Comparison of ENCODE assay signal across 8 mouse cellular contexts in the genomic region with DNA sequence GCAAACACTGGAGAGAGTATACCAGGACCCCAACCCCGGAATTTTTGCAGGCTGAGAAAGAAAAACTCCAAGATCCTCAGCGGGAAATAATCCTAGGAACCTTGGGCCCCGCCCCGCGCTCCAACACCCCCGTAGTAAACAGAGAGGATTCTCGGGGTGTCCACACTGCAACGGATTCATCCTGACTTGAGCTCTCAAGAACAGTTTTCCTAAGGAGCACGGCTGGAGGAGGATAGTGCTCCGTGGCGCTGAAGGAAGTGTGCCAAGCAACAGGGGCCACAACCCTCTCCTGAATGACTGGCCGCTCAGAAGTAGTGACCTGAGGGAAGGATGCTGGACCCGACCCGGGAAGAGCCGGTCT. TPM values are rescaled to one million over a fixed set of nuclear protein-coding genes. Genes with fewer than 3 reads are reported as not detected.
DNase-seq lines count a peak whose midpoint lies in the region; ATAC-seq and TF ChIP-seq lines count a peak whose summit lies in the region.

No protein-coding gene starts in this region.

- no peaks in the 10 kb centered on the region for H3K9me3 ChIP-seq in embryonic facial prominence, embryonic 10.5 days
- H3K9me3 ChIP-seq in hindbrain, embryonic 11.5 days (ENCODE audit: control insufficient read depth, low read length) = no peaks in the 10 kb centered on the region
- no peaks in the 10 kb centered on the region for H3K9me3 ChIP-seq in midbrain, embryonic 12.5 days

- H3K4me1 ChIP-seq in liver, adult 2 months (ENCODE audit: control insufficient read depth, insufficient read depth, low read length) = peaks cover 2% of the 10 kb centered on the region; the same call in 1 of the 2 replicates
- peaks cover 7% of the 10 kb centered on the region for H3K4me1 ChIP-seq in embryonic facial prominence, embryonic 10.5 days
- no peaks in the 10 kb centered on the region for H3K4me1 ChIP-seq in hindbrain, embryonic 11.5 days (replicated peaks; ENCODE audit: control insufficient read depth, insufficient read depth, low read length)
- peaks cover 9% of the 10 kb centered on the region for H3K4me1 ChIP-seq in midbrain, embryonic 12.5 days

- peak overlapping the region; percentile 77 for H3K4me3 ChIP-seq in liver, adult 2 months (ENCODE audit: insufficient read depth, low read depth, low read length)
- peak overlapping the region; percentile 83 for H3K4me3 ChIP-seq in embryonic facial prominence, embryonic 10.5 days
- peak overlapping the region; percentile 67 for H3K4me3 ChIP-seq in hindbrain, embryonic 11.5 days (ENCODE audit: low read depth, low read length)
- H3K4me3 ChIP-seq in midbrain, embryonic 12.5 days = peak overlapping the region; percentile 82

- no peak for DNase-seq in liver, adult 2 months (ENCODE audit: extremely low read depth, low read depth, low spot score)
- DNase-seq in liver = no peak
- DNase-seq in embryonic facial prominence, embryonic 10.5 days (ENCODE audit: low spot score) = no peak
- DNase-seq in hindbrain, embryonic 11.5 days (ENCODE audit: low spot score) = no peak
- no peak for DNase-seq in thymus, postnatal 25 days
- no peak for DNase-seq in urinary bladder, adult 2 months (ENCODE audit: low spot score)

- no peaks in the 10 kb centered on the region for H3K79me2 ChIP-seq in liver, adult 2 months (ENCODE audit: control insufficient read depth, insufficient read depth, low read length)

- TF ChIP-seq CTCF in liver, adult 2 months (IDR thresholded peaks at IDR 0.05; ENCODE audit: low read depth, low read length) = no peak

- peak overlapping the region; percentile 58 for H3K4me2 ChIP-seq in hindbrain, embryonic 11.5 days (replicated peaks; ENCODE audit: low read depth, low read length)
- H3K4me2 ChIP-seq in midbrain, embryonic 12.5 days (replicated peaks) = peak overlapping the region; percentile 76

- no peak for TF ChIP-seq POLR2A in liver, adult 2 months (IDR thresholded peaks at IDR 0.05; ENCODE audit: extremely low read depth, insufficient read depth, low read length)

- under 1% methylated on average over 15 of the region's 15 CpGs for WGBS in liver, adult 2 months
- WGBS in embryonic facial prominence, embryonic 10.5 days = under 1% methylated on average over 15 of the region's 15 CpGs
- 0% methylated on average over 15 of the region's 15 CpGs for WGBS in hindbrain, embryonic 11.5 days
- WGBS in midbrain, embryonic 12.5 days = under 1% methylated on average over 13 of the region's 15 CpGs

- H3K9ac ChIP-seq in liver, adult 2 months (ENCODE audit: low read depth, low read length) = peak overlapping the region; percentile 69
- H3K9ac ChIP-seq in hindbrain, embryonic 11.5 days (ENCODE audit: low read depth, low read length) = peak overlapping the region; percentile 76
- peak overlapping the region; percentile 86 for H3K9ac ChIP-seq in midbrain, embryonic 12.5 days (replicated peaks)

- H3K27me3 ChIP-seq in liver, adult 2 months (ENCODE audit: control insufficient read depth, insufficient read depth, low read length) = no peaks in the 10 kb centered on the region
- H3K27me3 ChIP-seq in embryonic facial prominence, embryonic 10.5 days (replicated peaks; ENCODE audit: low read depth, poor library complexity, severe bottlenecking) = no peaks in the 10 kb centered on the region
- no peaks in the 10 kb centered on the region for H3K27me3 ChIP-seq in hindbrain, embryonic 11.5 days (ENCODE audit: control insufficient read depth, insufficient read depth, low read length)
- H3K27me3 ChIP-seq in midbrain, embryonic 12.5 days = no peaks in the 10 kb centered on the region

- 0 out of 2 replicates have a peak, but pooled peaks have one; percentile 0 for ATAC-seq in hindbrain, embryonic 11.5 days (ENCODE audit: low FRiP score)
- ATAC-seq in midbrain, embryonic 12.5 days (ENCODE audit: low FRiP score, low read depth) = no peak
- ATAC-seq in activated CD4-positive, CD25-positive, alpha-beta regulatory T cell, adult 4 months = no peak

- H3K36me3 ChIP-seq in liver, adult 2 months (ENCODE audit: control insufficient read depth, insufficient read depth, low read length) = no peaks in the 10 kb centered on the region
- peaks cover 22% of the 10 kb centered on the region for H3K36me3 ChIP-seq in embryonic facial prominence, embryonic 10.5 days (replicated peaks)
- H3K36me3 ChIP-seq in hindbrain, embryonic 11.5 days (ENCODE audit: control insufficient read depth, insufficient read depth, low read length) = no peaks in the 10 kb centered on the region
- peaks cover 12% of the 10 kb centered on the region; the same call in 1 of the 2 replicates for H3K36me3 ChIP-seq in midbrain, embryonic 12.5 days

- no peak overlapping the region for H3K27ac ChIP-seq in liver, adult 2 months (replicated peaks; ENCODE audit: insufficient read depth, low read depth, low read length)
- H3K27ac ChIP-seq in embryonic facial prominence, embryonic 10.5 days (replicated peaks) = peak overlapping the region; percentile 92
- peak overlapping the region; percentile 93 for H3K27ac ChIP-seq in hindbrain, embryonic 11.5 days (ENCODE audit: low read depth, low read length)
- peak overlapping the region; percentile 94 for H3K27ac ChIP-seq in midbrain, embryonic 12.5 days (replicated peaks)

RNA-seq across cellular contexts. Expression of a gene that starts 0.5 kb away (rescaled TPM):
- total RNA-seq in liver, adult 2 months (2014; rRNA removed) = 5.0 and 5.5 TPM in 2 replicates
- 0.63 and 0.69 TPM in 2 replicates for polyA plus RNA-seq in liver, adult 2 months (2012; rRNA removed)
- 17.8 and 17.9 TPM in 2 replicates for polyA plus RNA-seq in embryonic facial prominence, embryonic 10.5 days (2016; fragmentation: Nextera tagmentation; extraction: Ambion mirVana)
- 22.9 and 25.8 TPM in 2 replicates for polyA plus RNA-seq in hindbrain, embryonic 11.5 days (2014; fragmentation: Nextera tagmentation; extraction: Ambion mirVana)
- 20.5 TPM in 2 replicates for polyA plus RNA-seq in midbrain, embryonic 12.5 days (2016; fragmentation: Nextera tagmentation; extraction: Ambion mirVana)
- polyA plus RNA-seq in activated CD4-positive, CD25-positive, alpha-beta regulatory T cell, adult 4 months (2017; shearing (Covaris generic)) = 10 to 100 TPM; 13.9 to 18.3 TPM
- 6.2 and 6.8 TPM in 2 replicates for polyA plus RNA-seq in urinary bladder, adult 2 months (2012; rRNA removed)

RNA-seq across cellular contexts. Expression of a gene that starts 25.6 kb away (rescaled TPM):
- not detected in 2 replicates for total RNA-seq in liver, adult 2 months (2014; rRNA removed)
- polyA plus RNA-seq in liver, adult 2 months (2012; rRNA removed) = not detected in 2 replicates
- polyA plus RNA-seq in embryonic facial prominence, embryonic 10.5 days (2016; fragmentation: Nextera tagmentation; extraction: Ambion mirVana) = not detected in 2 replicates
- not detected in 2 replicates for polyA plus RNA-seq in hindbrain, embryonic 11.5 days (2014; fragmentation: Nextera tagmentation; extraction: Ambion mirVana)
- not detected in 2 replicates for polyA plus RNA-seq in midbrain, embryonic 12.5 days (2016; fragmentation: Nextera tagmentation; extraction: Ambion mirVana)
- polyA plus RNA-seq in activated CD4-positive, CD25-positive, alpha-beta regulatory T cell, adult 4 months (2017; shearing (Covaris generic)) = not detected
- polyA plus RNA-seq in urinary bladder, adult 2 months (2012; rRNA removed) = 0.06 and 0.19 TPM in 2 replicates
